ENCODE assay signal across 12 mouse cellular contexts in genomic region chr3:104667451-104667850, GRCm38 (mm10). TPM values are rescaled to one million over a fixed set of nuclear protein-coding genes. Genes with fewer than 3 reads are reported as not detected.
A peak's percentile ranks its signal among the peaks of the same experiment; 100 is the strongest.
DNase-seq lines count a peak whose midpoint lies in the region; ATAC-seq and TF ChIP-seq lines count a peak whose summit lies in the region.
"Had no signal": no experiment of that assay in that cellular context is flagged by ENCODE, and none has a peak within 500 bp of the region (broad histone marks: within the 10 kb centered on the region; RNA-seq: fewer than 3 reads in every experiment).

No protein-coding gene starts in this region.

- no peak overlapping the region for H3K4me3 ChIP-seq in forebrain, embryonic 13.5 days
- H3K4me3 ChIP-seq in forebrain, embryonic 12.5 days (replicated peaks): no peak overlapping the region
- H3K4me3 ChIP-seq in limb, embryonic 14.5 days (replicated peaks; ENCODE audit: low read length): no peak overlapping the region
- no peak overlapping the region for H3K4me3 ChIP-seq in limb, embryonic 10.5 days
- no peak overlapping the region for H3K4me3 ChIP-seq in limb, embryonic 15.5 days
- H3K4me3 ChIP-seq in lung, postnatal 0 days (ENCODE audit: low read depth, low read length): no peak overlapping the region
- H3K4me3 ChIP-seq: hindbrain, embryonic 13.5 days; lung, embryonic 15.5 days; midbrain, embryonic 12.5 days had no signal

- no peak for TF ChIP-seq EP300 in lung, postnatal 0 days (IDR thresholded peaks at IDR 0.05)

- no peaks in the 10 kb centered on the region for H3K36me3 ChIP-seq in forebrain, embryonic 13.5 days (ENCODE audit: poor library complexity, severe bottlenecking)
- H3K36me3 ChIP-seq in forebrain, embryonic 12.5 days (replicated peaks): no peaks in the 10 kb centered on the region
- no peaks in the 10 kb centered on the region for H3K36me3 ChIP-seq in limb, embryonic 14.5 days (ENCODE audit: control insufficient read depth, insufficient read depth, low read length)
- no peaks in the 10 kb centered on the region for H3K36me3 ChIP-seq in limb, embryonic 10.5 days
- H3K36me3 ChIP-seq in limb, embryonic 15.5 days: no peaks in the 10 kb centered on the region
- H3K36me3 ChIP-seq in lung, postnatal 0 days (ENCODE audit: insufficient read depth, low read length): no peaks in the 10 kb centered on the region
- H3K36me3 ChIP-seq: hindbrain, embryonic 13.5 days; lung, embryonic 15.5 days; midbrain, embryonic 12.5 days had no signal

- H3K27me3 ChIP-seq in forebrain, embryonic 13.5 days: no peaks in the 10 kb centered on the region
- no peaks in the 10 kb centered on the region for H3K27me3 ChIP-seq in forebrain, embryonic 12.5 days
- H3K27me3 ChIP-seq in limb, embryonic 14.5 days (ENCODE audit: control insufficient read depth, insufficient read depth, low read length): no peaks in the 10 kb centered on the region
- H3K27me3 ChIP-seq in limb, embryonic 10.5 days (ENCODE audit: low read depth, poor library complexity, severe bottlenecking): no peaks in the 10 kb centered on the region
- H3K27me3 ChIP-seq in limb, embryonic 15.5 days: no peaks in the 10 kb centered on the region
- H3K27me3 ChIP-seq in lung, postnatal 0 days (replicated peaks; ENCODE audit: insufficient read depth, low read length): no peaks in the 10 kb centered on the region
- H3K27me3 ChIP-seq: hindbrain, embryonic 13.5 days; lung, embryonic 15.5 days; midbrain, embryonic 12.5 days had no signal

- no peak overlapping the region for H3K4me2 ChIP-seq in forebrain, embryonic 13.5 days
- H3K4me2 ChIP-seq in forebrain, embryonic 12.5 days: no peak overlapping the region
- H3K4me2 ChIP-seq in limb, embryonic 14.5 days (replicated peaks; ENCODE audit: low read depth, low read length, severe bottlenecking): no peak overlapping the region
- no peak overlapping the region for H3K4me2 ChIP-seq in limb, embryonic 15.5 days
- H3K4me2 ChIP-seq in lung, postnatal 0 days (replicated peaks; ENCODE audit: low read depth, low read length): no peak overlapping the region
- H3K4me2 ChIP-seq: hindbrain, embryonic 13.5 days; lung, embryonic 15.5 days; midbrain, embryonic 12.5 days had no signal

- TF ChIP-seq CTCF in lung, postnatal 0 days (IDR thresholded peaks at IDR 0.05): no peak

- ATAC-seq in forebrain, embryonic 13.5 days: no peak
- no peak for ATAC-seq in forebrain, embryonic 12.5 days (ENCODE audit: low FRiP score)
- peak; percentile 35; the same call in 1 of the 2 replicates for ATAC-seq in limb, embryonic 14.5 days (ENCODE audit: low FRiP score, low read depth)
- no peak; the same call in 1 of the 2 replicates for ATAC-seq in limb, embryonic 15.5 days (ENCODE audit: insufficient number of reproducible peaks, low FRiP score, low TSS enrichment, low read depth)
- ATAC-seq in lung, postnatal 0 days: no peak

- 71% methylated on average over 10 of the region's 10 CpGs for WGBS in forebrain, embryonic 13.5 days
- 77% methylated on average over 10 of the region's 10 CpGs for WGBS in forebrain, embryonic 12.5 days
- 56% methylated on average over 10 of the region's 10 CpGs for WGBS in limb, embryonic 14.5 days
- WGBS in limb, embryonic 10.5 days: 69% methylated on average over 10 of the region's 10 CpGs
- 50% methylated on average over 10 of the region's 10 CpGs for WGBS in limb, embryonic 15.5 days
- 62% methylated on average over 10 of the region's 10 CpGs for WGBS in lung, postnatal 0 days

- H3K9me3 ChIP-seq in forebrain, embryonic 13.5 days (replicated peaks): no peaks in the 10 kb centered on the region
- H3K9me3 ChIP-seq in forebrain, embryonic 12.5 days: no peaks in the 10 kb centered on the region
- H3K9me3 ChIP-seq in limb, embryonic 14.5 days (ENCODE audit: control insufficient read depth, low read length): no peaks in the 10 kb centered on the region
- no peaks in the 10 kb centered on the region for H3K9me3 ChIP-seq in limb, embryonic 10.5 days (replicated peaks)
- H3K9me3 ChIP-seq in limb, embryonic 15.5 days: no peaks in the 10 kb centered on the region
- no peaks in the 10 kb centered on the region for H3K9me3 ChIP-seq in lung, postnatal 0 days (ENCODE audit: low read length)
- H3K9me3 ChIP-seq: hindbrain, embryonic 13.5 days; lung, embryonic 15.5 days; midbrain, embryonic 12.5 days had no signal

- peak overlapping the region; percentile 36; the same call in 1 of the 2 replicates for H3K27ac ChIP-seq in forebrain, embryonic 13.5 days
- no peak overlapping the region for H3K27ac ChIP-seq in forebrain, embryonic 12.5 days
- 0 out of 2 replicates have a peak overlapping the region, but pooled peaks have one; percentile 43 for H3K27ac ChIP-seq in limb, embryonic 14.5 days (replicated peaks; ENCODE audit: low read depth, low read length)
- no peak overlapping the region for H3K27ac ChIP-seq in limb, embryonic 10.5 days
- peak overlapping the region; percentile 65; the same call in 1 of the 2 replicates for H3K27ac ChIP-seq in limb, embryonic 15.5 days
- no peak overlapping the region for H3K27ac ChIP-seq in lung, postnatal 0 days (ENCODE audit: low read length)
- H3K27ac ChIP-seq: hindbrain, embryonic 13.5 days; lung, embryonic 15.5 days; midbrain, embryonic 12.5 days had no signal

- no peak overlapping the region for H3K9ac ChIP-seq in forebrain, embryonic 13.5 days
- no peak overlapping the region for H3K9ac ChIP-seq in forebrain, embryonic 12.5 days
- no peak overlapping the region for H3K9ac ChIP-seq in limb, embryonic 14.5 days (ENCODE audit: low read depth, low read length, severe bottlenecking)
- no peak overlapping the region for H3K9ac ChIP-seq in limb, embryonic 15.5 days
- no peak overlapping the region for H3K9ac ChIP-seq in lung, postnatal 0 days (replicated peaks; ENCODE audit: low read depth)
- H3K9ac ChIP-seq: hindbrain, embryonic 13.5 days; lung, embryonic 15.5 days; midbrain, embryonic 12.5 days had no signal

- no peak for TF ChIP-seq POLR2A in limb, embryonic 14.5 days (IDR thresholded peaks at IDR 0.05; ENCODE audit: borderline replicate concordance, extremely low read depth, insufficient read depth, insufficient read length)

- peaks cover 21% of the 10 kb centered on the region for H3K4me1 ChIP-seq in forebrain, embryonic 13.5 days
- H3K4me1 ChIP-seq in forebrain, embryonic 12.5 days: peaks cover 13% of the 10 kb centered on the region
- H3K4me1 ChIP-seq in limb, embryonic 14.5 days (ENCODE audit: control insufficient read depth, insufficient read depth, low read length): peaks cover 10% of the 10 kb centered on the region; the same call in 1 of the 2 replicates
- H3K4me1 ChIP-seq in limb, embryonic 10.5 days: peaks cover 25% of the 10 kb centered on the region
- peaks cover 29% of the 10 kb centered on the region for H3K4me1 ChIP-seq in limb, embryonic 15.5 days
- H3K4me1 ChIP-seq in lung, postnatal 0 days (ENCODE audit: insufficient read depth, low read depth, low read length): no peaks in the 10 kb centered on the region

- no peak for DNase-seq in limb, embryonic 14.5 days (ENCODE audit: low spot score)
- DNase-seq in limb, embryonic 10.5 days (ENCODE audit: low spot score): no peak
- DNase-seq in heart, adult 9 months (ENCODE audit: low spot score in 2 of 2): peak; percentile 63 to 78
- no peak for DNase-seq in adipocyte (ENCODE audit: low spot score)
- DNase-seq in lung, postnatal 0 days (ENCODE audit: low spot score): no peak
- DNase-seq: B cell, adult 2 months had no signal

RNA-seq across cellular contexts. Expression of gene Slc16a1, which starts 29.0 kb away (rescaled TPM):
- polyA plus RNA-seq in forebrain, embryonic 13.5 days (2015; fragmentation: Nextera tagmentation; extraction: Ambion mirVana): 18.4 and 19.7 TPM in 2 replicates
- 29.9 and 32.1 TPM in 2 replicates for polyA plus RNA-seq in forebrain, embryonic 12.5 days (2016; fragmentation: Nextera tagmentation; extraction: Ambion mirVana)
- 22.3 and 23.3 TPM in 2 replicates for polyA plus RNA-seq in limb, embryonic 14.5 days (2012; rRNA removed)
- 45.1 and 46.6 TPM in 2 replicates for polyA plus RNA-seq in limb, embryonic 14.5 days (2014; fragmentation: Nextera tagmentation; extraction: Ambion mirVana)
- polyA plus RNA-seq in limb, embryonic 10.5 days (2016; fragmentation: Nextera tagmentation; extraction: Ambion mirVana): 53.5 and 59.6 TPM in 2 replicates
- 43.7 and 45.6 TPM in 2 replicates for polyA plus RNA-seq in limb, embryonic 15.5 days (2015; fragmentation: Nextera tagmentation; extraction: Ambion mirVana)
- polyA plus RNA-seq in lung, postnatal 0 days (2015; fragmentation: Nextera tagmentation; extraction: Ambion mirVana): 17.2 and 17.5 TPM in 2 replicates

Comparison
In these comparisons a context has a peak if more than half of its experiments do, and no peak if none do; other contexts are left out.
1. H3K27ac ChIP-seq: peak in forebrain, embryonic 13.5 days (single experiment), limb, embryonic 14.5 days (single experiment) and limb, embryonic 15.5 days (single experiment); none in forebrain, embryonic 12.5 days (single experiment), limb, embryonic 10.5 days (single experiment) and lung, postnatal 0 days (single experiment).
2. DNase-seq: peak in heart, adult 9 months (2 of 2); none in limb, embryonic 14.5 days (single experiment), limb, embryonic 10.5 days (single experiment), adipocyte (single experiment) and lung, postnatal 0 days (single experiment).